Mouse (Mus musculus): ENCODE data around the gene Amn1. TPM values are rescaled to one million over a fixed set of nuclear protein-coding genes. Genes with fewer than 3 reads are reported as not detected.
A peak's percentile ranks its signal among the peaks of the same experiment; 100 is the strongest.
"Not testable (repeated sequence)": the region's sequence is repeated elsewhere in the genome, so short reads cannot be mapped to it uniquely, and the experiment has no call there.

Gene Amn1
- polyA plus RNA-seq, 1 experiment from 2014 or later: 44.0 TPM

DNA sequence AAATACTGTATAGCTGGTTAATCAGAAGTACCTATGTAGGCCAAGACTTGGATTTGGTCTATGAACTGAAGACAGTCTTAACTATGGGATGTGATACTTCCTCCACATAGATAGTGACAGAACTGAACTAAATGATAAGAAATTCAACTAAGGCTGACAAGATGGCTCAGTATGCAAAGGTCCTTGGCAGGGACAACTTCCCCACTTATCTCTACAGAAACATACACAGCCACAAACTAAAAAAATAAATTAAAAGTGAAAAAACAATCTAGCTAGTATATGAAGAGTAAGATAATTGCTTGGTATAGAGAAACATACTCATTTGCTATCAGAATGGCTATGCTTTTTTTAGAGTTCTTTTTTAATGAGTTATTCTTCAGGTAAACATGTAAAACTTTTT, 9.4 kb downstream of the Amn1 start:
- Histone ChIP-seq H3K4me3 (no peak overlapping the region), H3K27ac (no peak overlapping the region), H3K27me3 (ENCODE audit: low read depth, poor library complexity, severe bottlenecking) (no peaks in the 10 kb centered on the region), H3K4me1 (no peaks in the 10 kb centered on the region), H3K9me3 (replicated peaks) (no peaks in the 10 kb centered on the region), H3K36me3 (peaks cover 98% of the 10 kb centered on the region)
- DNase-seq (ENCODE audit: low spot score): no peak

DNA sequence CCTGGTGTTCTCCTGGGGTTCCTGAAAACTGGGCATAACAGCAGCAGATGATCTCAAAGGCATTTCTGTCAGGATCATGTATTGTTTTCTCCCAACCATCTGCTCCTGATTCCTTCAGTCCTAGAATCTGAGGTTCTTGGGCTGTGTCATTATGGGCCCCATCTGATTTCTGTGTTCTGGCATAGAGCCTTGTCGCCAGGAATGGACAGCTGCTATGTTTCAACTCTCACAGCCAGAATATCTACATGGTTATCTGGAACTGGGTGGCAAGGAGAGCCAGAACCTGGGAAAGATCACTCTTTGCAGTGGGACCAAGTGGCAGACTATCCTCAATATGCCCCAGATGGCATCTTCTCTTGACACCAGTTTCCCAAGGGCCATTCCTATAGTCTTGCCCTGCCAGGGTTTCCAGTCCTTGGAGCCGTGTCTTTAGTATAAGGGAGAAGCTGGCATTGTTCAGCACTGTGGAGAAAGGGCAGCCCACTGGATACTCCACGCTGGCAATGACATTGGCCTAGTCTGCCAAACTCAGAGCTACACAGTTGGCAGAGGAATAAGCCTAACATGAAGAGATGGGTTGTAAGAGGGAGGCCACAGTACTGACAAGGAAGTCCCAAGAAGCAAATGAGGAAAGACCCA, 13.5 kb downstream of the Amn1 start:
- Histone ChIP-seq H3K9me3 (replicated peaks) (no peaks in the 10 kb centered on the region), H3K36me3 (peaks cover 74% of the 10 kb centered on the region), H3K27me3 (ENCODE audit: low read depth, poor library complexity, severe bottlenecking) (no peaks in the 10 kb centered on the region), H3K4me3 (no peak overlapping the region), H3K4me1 (no peaks in the 10 kb centered on the region), H3K27ac (no peak overlapping the region)
- no peak for DNase-seq (ENCODE audit: low spot score)
- 94% methylated on average over 3 of the region's 3 CpGs for WGBS

DNA sequence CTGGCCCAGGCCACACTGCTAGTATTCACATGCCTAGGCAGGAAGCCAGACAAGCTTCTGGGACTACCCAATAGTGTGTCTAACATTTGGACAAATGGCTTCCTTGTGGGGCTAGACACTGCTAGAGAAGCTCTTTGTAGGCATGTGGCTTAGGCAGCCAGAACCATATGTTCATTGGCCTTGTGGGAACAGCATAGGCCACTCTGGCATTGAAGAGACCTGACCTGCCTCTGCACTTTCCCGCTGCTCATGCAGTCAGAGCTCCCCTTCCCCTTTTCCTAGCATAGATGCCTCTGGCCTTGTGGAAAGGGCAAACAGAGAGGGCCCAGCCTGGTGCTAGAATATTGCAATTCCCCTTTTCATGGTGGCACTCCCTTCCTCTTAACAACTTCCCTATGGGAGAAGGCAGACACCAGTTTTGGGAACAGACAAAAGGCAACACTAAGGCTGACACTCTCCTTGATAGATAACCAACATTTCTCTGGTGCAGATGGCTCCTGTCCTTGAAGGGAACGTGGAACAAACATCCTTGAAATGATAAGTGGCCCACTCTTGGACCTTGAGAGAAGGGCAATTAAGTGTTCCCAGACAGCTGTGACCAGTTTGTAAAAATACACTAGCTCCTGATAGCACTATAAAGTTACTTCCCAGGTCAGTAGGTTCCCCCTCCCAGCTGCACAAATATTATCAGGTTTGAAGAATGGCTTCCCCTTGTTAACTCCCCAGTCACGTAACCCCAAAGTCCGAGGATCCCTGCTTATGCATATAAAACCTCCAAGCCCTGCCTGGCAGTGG, 14.5 kb downstream of the Amn1 start:
- DNase-seq (ENCODE audit: low spot score): no peak
- no peak overlapping the region for H3K27ac ChIP-seq
- H3K4me1 ChIP-seq: no peaks in the 10 kb centered on the region
- no peaks in the 10 kb centered on the region for H3K27me3 ChIP-seq (ENCODE audit: low read depth, poor library complexity, severe bottlenecking)
- WGBS: 61% methylated on average over 4 of the region's 4 CpGs
- H3K9me3 ChIP-seq (replicated peaks): no peaks in the 10 kb centered on the region
- no peak overlapping the region for H3K4me3 ChIP-seq
- peaks cover 74% of the 10 kb centered on the region for H3K36me3 ChIP-seq

DNA sequence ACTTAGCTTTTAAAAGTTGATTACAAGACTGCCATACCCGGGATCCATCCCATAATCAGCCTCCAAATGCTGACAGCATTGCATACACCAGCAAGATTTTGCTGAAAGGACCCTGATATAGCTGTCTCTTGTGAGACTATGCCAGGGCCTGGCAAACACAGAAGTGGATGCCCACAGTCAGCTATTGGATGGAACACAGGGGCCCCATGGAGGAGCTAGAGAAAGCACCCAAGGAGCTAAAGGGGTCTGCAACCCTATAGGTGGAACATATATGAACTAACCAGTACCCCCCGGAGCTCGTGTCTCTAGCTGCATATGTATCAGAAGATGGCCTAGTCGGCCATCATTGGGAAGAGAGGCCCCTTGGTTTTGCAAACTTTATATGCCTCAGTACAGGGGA, 18.5 kb downstream of the Amn1 start:
- H3K36me3 ChIP-seq: peaks cover 69% of the 10 kb centered on the region
- not testable (repeated sequence) for H3K27ac ChIP-seq; H3K4me3 ChIP-seq; DNase-seq (ENCODE audit: low spot score); H3K9me3 ChIP-seq (replicated peaks); H3K27me3 ChIP-seq (ENCODE audit: low read depth, poor library complexity, severe bottlenecking); H3K4me1 ChIP-seq
- 89% methylated on average over 4 of the region's 4 CpGs for WGBS

DNA sequence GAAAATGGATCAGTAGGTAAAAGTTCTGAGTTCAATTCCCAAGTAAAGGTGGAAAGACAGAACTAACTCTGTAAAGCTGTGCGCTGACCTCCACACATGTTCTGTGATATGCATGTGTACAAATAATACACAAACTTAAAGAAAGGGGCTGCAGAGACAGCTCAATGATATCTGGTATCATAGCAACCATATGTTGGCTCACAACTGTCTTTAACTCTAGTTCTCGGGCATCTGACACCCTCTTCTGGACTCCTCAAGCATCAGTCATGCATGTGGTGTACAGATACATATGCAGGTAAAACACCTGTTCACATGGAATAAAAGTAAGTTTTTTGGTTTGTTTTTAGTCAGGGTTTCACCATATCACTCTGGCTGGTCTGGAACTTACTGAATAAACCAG, 20.1 kb downstream of the Amn1 start:
- H3K36me3 ChIP-seq: peaks cover 71% of the 10 kb centered on the region
- DNase-seq (ENCODE audit: low spot score): no peak
- 92% methylated on average over 2 of the region's 2 CpGs for WGBS

DNA sequence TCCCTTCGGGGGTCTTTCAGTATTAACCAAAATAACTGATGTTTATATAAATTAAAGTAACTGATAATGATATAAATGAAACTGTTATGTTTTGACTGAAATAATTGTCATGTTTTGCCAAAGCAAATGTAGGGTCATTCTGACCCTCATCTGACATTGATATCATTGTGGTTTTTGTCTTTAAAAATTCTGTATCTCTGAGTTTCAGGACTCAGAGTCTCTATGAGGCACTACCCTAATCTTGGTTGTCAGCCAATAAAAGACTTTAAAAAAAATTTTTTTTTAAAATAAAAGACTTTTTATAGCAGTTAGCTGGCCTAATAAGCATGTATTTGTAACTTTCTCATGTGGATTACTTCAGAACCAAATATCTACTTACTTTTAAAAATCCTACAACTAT, 20.8 kb downstream of the Amn1 start:
- DNase-seq (ENCODE audit: low spot score): no peak
- no peak overlapping the region for H3K4me3 ChIP-seq
- H3K27me3 ChIP-seq (ENCODE audit: low read depth, poor library complexity, severe bottlenecking): no peaks in the 10 kb centered on the region
- H3K36me3 ChIP-seq: peaks cover 73% of the 10 kb centered on the region
- no peak overlapping the region for H3K27ac ChIP-seq
- no peaks in the 10 kb centered on the region for H3K4me1 ChIP-seq
- 90% methylated on average over 1 of the region's 1 CpGs for WGBS
- H3K9me3 ChIP-seq (replicated peaks): no peaks in the 10 kb centered on the region

More for the DNA sequence above, 20.1 kb downstream of the Amn1 start:
- no peak overlapping the region for H3K27ac ChIP-seq
- no peaks in the 10 kb centered on the region for H3K27me3 ChIP-seq (ENCODE audit: low read depth, poor library complexity, severe bottlenecking)
- H3K4me1 ChIP-seq: no peaks in the 10 kb centered on the region
- no peaks in the 10 kb centered on the region for H3K9me3 ChIP-seq (replicated peaks)
- H3K4me3 ChIP-seq: no peak overlapping the region

DNA sequence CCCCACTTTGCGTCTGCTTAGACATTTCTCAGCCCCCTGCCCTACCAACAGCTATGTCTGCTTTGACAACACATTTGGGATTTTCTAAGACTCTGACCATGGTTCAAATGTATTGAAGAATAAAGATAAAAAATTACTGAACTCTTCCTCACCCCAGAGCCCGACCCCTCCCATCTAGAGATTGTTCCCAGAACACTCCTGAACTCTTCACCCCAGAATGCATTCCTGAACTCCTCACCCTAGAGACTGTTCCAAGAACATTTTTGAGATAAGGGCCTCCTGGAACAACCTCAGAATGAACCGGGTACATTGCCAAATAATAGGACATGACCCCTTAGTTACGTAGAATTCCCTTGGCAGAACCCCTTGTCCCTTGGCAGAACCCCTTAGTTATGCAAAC, 21.5 kb downstream of the Amn1 start:
- 86% methylated on average over 4 of the region's 4 CpGs for WGBS
- H3K27me3 ChIP-seq (ENCODE audit: low read depth, poor library complexity, severe bottlenecking); H3K9me3 ChIP-seq (replicated peaks); DNase-seq (ENCODE audit: low spot score); H3K4me1 ChIP-seq; H3K4me3 ChIP-seq; H3K27ac ChIP-seq: not testable (repeated sequence)
- H3K36me3 ChIP-seq: peaks cover 80% of the 10 kb centered on the region

DNA sequence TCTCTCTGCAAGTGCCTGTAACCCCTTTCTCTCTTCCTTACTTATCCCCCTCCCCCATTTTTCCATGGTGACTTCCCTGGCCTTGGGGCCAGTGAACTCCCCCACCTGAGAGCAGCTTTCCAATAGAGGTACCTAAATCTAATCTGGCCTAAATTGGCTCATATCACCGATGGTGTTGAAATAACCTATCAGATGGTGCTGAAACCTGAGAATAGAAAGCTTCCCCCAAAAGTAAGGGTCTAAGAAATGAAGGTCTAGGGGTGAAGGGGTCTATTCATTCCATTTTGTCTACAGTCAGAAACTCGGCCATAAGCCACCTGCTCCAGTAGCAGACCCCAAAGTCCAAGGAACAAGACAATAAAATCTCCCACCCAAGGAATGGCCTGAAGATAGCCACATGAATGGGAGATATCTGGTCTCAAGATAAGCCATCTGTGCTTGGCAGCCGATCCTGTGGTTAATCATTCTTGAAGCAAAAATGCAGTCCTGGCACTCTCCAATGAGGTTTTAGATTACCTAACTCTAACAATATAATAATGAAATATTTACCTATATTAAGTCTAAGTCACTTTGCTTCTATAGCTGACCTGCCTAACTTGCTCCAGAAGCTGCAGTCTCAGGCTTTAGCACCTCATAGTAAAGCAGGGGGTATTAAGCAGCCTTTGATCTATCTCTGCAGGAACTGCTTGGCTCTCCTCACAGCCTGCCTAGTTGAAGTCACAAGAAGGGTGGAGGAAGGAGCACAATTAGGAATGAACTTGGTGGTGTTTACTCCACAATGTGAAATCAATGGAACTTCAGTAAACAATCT, 33.3 kb downstream of the Amn1 start:
- Histone ChIP-seq H3K4me1 (peaks cover 16% of the 10 kb centered on the region), H3K36me3 (peaks cover 59% of the 10 kb centered on the region), H3K27me3 (ENCODE audit: low read depth, poor library complexity, severe bottlenecking) (no peaks in the 10 kb centered on the region), H3K9me3 (replicated peaks) (no peaks in the 10 kb centered on the region), H3K27ac (0 out of 2 replicates have a peak overlapping the region, but pooled peaks have one; percentile 15), H3K4me3 (no peak overlapping the region)
- DNase-seq (ENCODE audit: low spot score): no peak
- WGBS: 57% methylated on average over 3 of the region's 3 CpGs

DNA sequence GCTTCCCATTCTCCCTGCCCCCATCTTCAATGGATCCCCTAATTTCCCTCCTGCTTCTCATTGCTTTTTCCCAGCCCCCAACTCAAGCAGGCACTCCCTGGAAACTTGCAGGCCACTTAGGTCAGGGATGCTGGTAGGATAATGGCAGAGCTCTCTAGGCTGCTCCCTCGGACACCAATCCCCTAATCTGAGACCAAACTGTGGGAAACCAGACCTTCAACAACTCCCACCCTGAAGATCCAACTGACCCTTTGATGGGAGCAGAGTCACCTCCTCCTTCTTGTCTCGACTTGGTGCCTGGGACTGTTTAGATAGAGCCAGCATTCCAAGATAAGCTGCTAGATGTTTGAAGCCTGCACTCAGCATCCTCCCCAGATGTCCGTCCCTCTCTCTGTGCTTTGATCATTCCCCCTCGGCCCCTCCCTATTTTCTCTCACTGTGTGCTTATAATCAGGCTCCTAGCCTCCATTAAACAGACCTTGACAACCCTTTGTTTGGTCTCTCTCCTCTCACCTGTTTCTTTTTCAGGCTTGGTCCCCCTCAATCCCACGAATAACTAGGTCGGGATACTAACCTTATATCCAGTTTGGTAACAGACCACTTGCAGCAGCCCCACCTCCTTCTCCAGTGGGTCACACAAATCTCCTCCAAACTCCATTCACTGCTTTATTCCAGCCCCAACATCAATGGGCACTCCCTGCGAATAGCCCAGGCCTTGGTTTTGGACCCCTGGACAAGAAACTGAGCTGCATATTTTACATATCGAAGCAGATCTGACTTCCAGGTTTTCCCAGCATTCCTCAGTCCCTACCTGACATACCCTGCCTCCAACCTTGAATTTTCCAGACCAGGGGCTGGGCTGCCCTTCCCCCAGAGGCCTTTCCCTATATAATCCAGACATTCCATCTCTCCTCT, 34.1 kb downstream of the Amn1 start:
- Histone ChIP-seq H3K36me3 (peaks cover 56% of the 10 kb centered on the region), H3K4me1 (peaks cover 16% of the 10 kb centered on the region)
- 13% methylated on average over 8 of the region's 8 CpGs for WGBS

DNA sequence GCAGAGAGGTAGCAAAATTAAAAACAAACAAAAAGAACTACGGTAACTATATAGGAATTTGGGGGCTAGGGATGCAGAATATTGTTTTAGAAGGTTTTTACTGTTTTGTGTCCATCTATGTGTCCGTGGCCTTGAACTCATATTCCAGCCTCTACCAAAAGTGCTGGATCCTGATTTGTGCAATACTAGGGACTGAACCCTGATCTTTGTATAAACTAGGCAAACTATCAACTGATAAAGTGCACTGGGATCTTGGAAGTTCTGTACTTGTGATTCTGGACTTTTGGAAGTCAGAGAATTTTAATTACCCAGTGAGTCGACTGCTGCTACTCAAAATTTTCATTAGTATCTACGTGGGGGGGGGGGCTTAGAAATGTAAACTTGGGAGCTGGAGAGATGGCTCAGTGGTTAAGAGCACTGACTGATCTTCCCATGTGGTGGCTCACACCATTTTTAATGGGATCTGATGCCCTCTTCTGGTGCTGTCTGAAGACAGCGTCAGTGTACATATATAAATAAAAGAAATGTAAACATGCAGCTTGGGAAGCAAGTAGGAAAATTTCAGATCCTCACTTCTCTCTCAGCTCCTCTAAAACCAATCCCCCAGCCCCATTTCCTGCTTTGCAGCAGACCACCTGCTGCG, 34.9 kb downstream of the Amn1 start:
- WGBS: 35% methylated on average over 6 of the region's 6 CpGs
- Histone ChIP-seq H3K27me3 (ENCODE audit: low read depth, poor library complexity, severe bottlenecking) (no peaks in the 10 kb centered on the region), H3K4me3 (no peak overlapping the region), H3K9me3 (replicated peaks) (no peaks in the 10 kb centered on the region), H3K36me3 (peaks cover 54% of the 10 kb centered on the region), H3K4me1 (peaks cover 16% of the 10 kb centered on the region), H3K27ac (no peak overlapping the region)
- DNase-seq (ENCODE audit: low spot score): no peak

More for the DNA sequence above, 34.1 kb downstream of the Amn1 start:
- Histone ChIP-seq H3K27me3 (ENCODE audit: low read depth, poor library complexity, severe bottlenecking) (no peaks in the 10 kb centered on the region), H3K4me3 (no peak overlapping the region), H3K9me3 (replicated peaks) (no peaks in the 10 kb centered on the region), H3K27ac (0 out of 2 replicates have a peak overlapping the region, but pooled peaks have one; percentile 15)
- no peak for DNase-seq (ENCODE audit: low spot score)

DNA sequence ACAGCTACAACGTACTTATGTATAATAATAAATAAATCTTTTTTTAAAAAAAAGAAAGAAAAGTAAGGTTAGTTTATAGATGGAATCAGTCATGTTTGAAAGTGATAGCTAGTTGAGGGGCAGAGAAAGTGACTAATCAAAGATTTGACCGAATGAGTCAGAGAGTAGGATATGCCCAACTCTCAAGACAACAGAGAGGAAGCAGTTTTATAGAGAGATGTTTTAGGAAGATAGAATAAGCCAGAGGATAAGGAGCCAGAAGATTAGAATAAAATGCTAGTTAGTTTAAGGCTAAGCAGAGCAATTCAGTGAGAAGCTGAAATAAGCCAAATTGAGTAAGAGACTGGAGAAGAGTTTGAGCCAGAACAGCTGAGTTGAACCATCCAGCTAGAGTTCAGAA, 36.4 kb downstream of the Amn1 start:
- H3K9me3 ChIP-seq (replicated peaks): no peaks in the 10 kb centered on the region
- 94% methylated on average over 2 of the region's 2 CpGs for WGBS
- DNase-seq (ENCODE audit: low spot score): no peak
- peaks cover 46% of the 10 kb centered on the region for H3K36me3 ChIP-seq
- H3K4me1 ChIP-seq: peaks cover 16% of the 10 kb centered on the region
- no peaks in the 10 kb centered on the region for H3K27me3 ChIP-seq (ENCODE audit: low read depth, poor library complexity, severe bottlenecking)
- H3K4me3 ChIP-seq: no peak overlapping the region
- no peak overlapping the region for H3K27ac ChIP-seq

Data from limb, embryonic 10.5 days (tissue).